19 mouse cellular contexts compared by ENCODE assay signal in the genomic region with DNA sequence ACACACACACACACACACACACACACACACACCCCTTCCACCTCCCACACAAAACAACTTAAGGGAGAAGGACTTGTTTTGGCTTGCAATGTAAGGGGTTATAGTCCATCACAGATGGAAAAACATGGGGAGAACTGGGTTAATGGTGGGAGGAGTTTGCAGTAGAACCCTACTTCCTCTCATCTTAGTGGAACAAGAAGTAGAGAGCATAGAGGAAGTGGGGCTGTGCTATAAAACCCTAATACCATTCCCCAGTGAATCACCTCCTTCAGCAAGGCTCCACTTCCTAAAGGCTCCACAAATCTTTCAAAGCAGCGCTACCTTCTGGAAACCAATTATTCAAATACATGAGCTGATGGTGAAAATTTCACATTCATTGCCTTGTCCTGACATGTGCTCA. TPM values are rescaled to one million over a fixed set of nuclear protein-coding genes. Genes with fewer than 3 reads are reported as not detected.
"Had no signal": no experiment of that assay in that cellular context is flagged by ENCODE, and none has a peak within 500 bp of the region (broad histone marks: within the 10 kb centered on the region; RNA-seq: fewer than 3 reads in every experiment).

No protein-coding gene starts in this region.

- H3K9me3 ChIP-seq: limb, embryonic 12.5 days; midbrain, embryonic 10.5 days; neural tube, embryonic 15.5 days had no signal

- H3K9ac ChIP-seq: limb, embryonic 12.5 days; liver, embryonic 14.5 days; neural tube, embryonic 15.5 days had no signal

- DNase-seq: kidney, postnatal 25 days; layer of hippocampus, adult 9-11 months; layer of hippocampus, postnatal 36 days; liver; lung, adult 2 months; lung, postnatal 10 days; midbrain, embryonic 14.5 days; thymus, adult 18-20 months; thymus, postnatal 14 days had no signal

- H3K4me3 ChIP-seq: limb, embryonic 12.5 days; midbrain, embryonic 10.5 days; myocyte; neural tube, embryonic 15.5 days had no signal

- H3K4me1 ChIP-seq: limb, embryonic 12.5 days; midbrain, embryonic 10.5 days had no signal

- H3K4me2 ChIP-seq: limb, embryonic 12.5 days; neural tube, embryonic 15.5 days had no signal

- H3K27ac ChIP-seq: limb, embryonic 12.5 days; liver, embryonic 14.5 days; midbrain, embryonic 10.5 days; neural tube, embryonic 15.5 days had no signal

- H3K27me3 ChIP-seq: limb, embryonic 12.5 days; neural tube, embryonic 15.5 days had no signal

- H3K36me3 ChIP-seq: limb, embryonic 12.5 days; midbrain, embryonic 10.5 days; neural tube, embryonic 15.5 days had no signal

RNA-seq across cellular contexts. Expression of gene Ppp1r1a, which starts 11.7 kb away (rescaled TPM):
- polyA plus RNA-seq: myocyte had no signal

RNA-seq across cellular contexts. Expression of gene Glycam1, which starts 15.4 kb away (rescaled TPM):
- total RNA-seq: left cerebral cortex, adult 8-10 months; left cerebral cortex, postnatal 25 days had no signal
- polyA plus RNA-seq: kidney, embryonic 16.5 days; limb, embryonic 12.5 days; liver, embryonic 14.5 days; lung, adult 2 months; midbrain, embryonic 10.5 days; midbrain, embryonic 14.5 days; myocyte; neural tube, embryonic 11.5 days; neural tube, embryonic 15.5 days; stomach, embryonic 14.5 days had no signal
